Mouse (Mus musculus) heart, postnatal 0 days (tissue): ENCODE measurements at regions not wholly inside any gene's neighbourhood (a gene's known extent, or its start where the extent isn't known, plus 50 kb on each side); places are given as distances from the start of the nearest gene placed in this dataset.

Source experiments
- CTCF ChIP-seq: IDR thresholded peaks from 2 replicates; pipeline ENCODE4 v1.5.1; 2016; ENCODE audit warnings: antibody characterized with exemption, control low read depth, low read depth
- EP300 ChIP-seq: IDR thresholded peaks from 2 replicates; pipeline ENCODE4 v1.6.1; 2016; ENCODE audit warnings: antibody characterized with exemption, low read depth

- no peak for TF ChIP-seq EP300
- TF ChIP-seq CTCF: no peak
Observed at GRCm38 (mm10) chrX:14664852-14665251, 453.9 kb downstream of the H2al1n start.
